Mouse (Mus musculus) adrenal gland, adult 2 months (tissue): ENCODE measurements around the gene Afdn. TPM values are rescaled to one million over a fixed set of nuclear protein-coding genes. Genes with fewer than 3 reads are reported as not detected.
"Not testable (repeated sequence)": the region's sequence is repeated elsewhere in the genome, so short reads cannot be mapped to it uniquely, and the experiment has no call there.

Experiments used
- DNase-seq: peaks from one replicate; pipeline ENCODE4 v3.0.0; 2021
- polyA plus RNA-seq: library from polyadenylated mRNA; depleted of rRNA; stranded (reverse); fragments of >200 nt; gene quantifications from 2 replicates; pipeline ENCODE4 v1.2.3, GENCODE M21; 2012
- total RNA-seq, 2 experiments: library from RNA; stranded (reverse); gene quantifications; 2 replicates each; pipeline ENCODE4 v1.2.3; 2021

The Afdn gene
- total and polyA plus RNA-seq, 3 experiments: 18.9 to 84.8 (median 67.6) TPM

DNA sequence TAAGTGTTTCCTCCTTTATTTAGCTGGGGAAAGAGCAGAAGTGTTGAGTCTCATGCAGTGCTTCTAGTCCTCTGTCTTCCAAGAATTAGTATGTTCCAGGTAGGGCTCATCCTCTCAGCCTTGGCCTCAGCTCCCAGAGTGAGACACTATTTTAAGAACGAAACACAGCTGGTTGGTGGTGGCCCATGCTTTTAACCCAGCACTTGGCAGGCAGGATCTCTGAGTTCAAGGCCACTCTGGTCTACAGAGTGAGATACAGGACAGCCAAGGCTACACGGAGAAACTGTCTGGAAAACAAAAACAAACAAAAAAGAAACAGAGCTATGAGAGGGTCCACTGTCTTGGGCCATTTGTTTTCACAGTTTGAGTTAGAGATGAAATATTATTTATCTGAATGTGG, 17.3 kb downstream of the Afdn start:
- DNase-seq: peak; percentile 36

DNA sequence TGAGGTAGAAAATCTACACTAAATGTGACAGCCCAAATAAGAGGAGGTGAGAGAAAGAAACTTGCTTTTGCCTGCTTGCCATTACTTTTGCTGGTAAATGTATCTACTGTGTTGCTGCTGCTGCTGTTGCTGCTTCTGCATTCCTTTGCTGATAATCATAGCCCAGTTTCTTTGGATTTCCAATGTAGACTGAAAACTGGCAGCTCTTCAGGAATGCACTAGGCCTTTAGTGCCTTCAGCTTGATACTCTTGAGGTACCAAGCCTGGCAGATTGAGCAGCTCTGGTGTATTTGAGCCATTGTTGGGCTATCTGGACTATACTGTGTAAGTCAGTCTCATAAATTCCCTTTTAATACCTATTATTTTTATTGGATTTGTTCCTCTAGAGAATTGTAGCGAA, 18.5 kb downstream of the Afdn start:
- no peak for DNase-seq

DNA sequence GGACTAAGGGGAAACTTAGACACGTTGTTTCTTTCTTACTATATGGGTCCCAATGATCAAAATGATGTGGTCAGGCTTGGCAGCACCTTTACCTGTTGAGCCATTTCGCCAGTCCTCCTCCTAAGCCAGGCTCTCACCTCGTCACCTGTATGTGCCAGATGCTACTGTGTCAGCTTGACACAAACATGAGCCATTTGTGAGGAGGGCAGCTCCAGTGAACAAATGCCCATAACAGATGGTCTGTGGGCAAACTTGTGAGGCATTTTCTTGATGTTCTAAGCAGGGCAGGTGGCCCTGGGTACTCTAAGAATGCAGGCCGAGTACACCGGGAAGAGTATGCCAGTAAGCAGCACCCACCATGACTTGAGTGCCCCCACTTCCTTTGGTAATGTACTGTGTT, 21.6 kb downstream of the Afdn start:
- no peak for DNase-seq

DNA sequence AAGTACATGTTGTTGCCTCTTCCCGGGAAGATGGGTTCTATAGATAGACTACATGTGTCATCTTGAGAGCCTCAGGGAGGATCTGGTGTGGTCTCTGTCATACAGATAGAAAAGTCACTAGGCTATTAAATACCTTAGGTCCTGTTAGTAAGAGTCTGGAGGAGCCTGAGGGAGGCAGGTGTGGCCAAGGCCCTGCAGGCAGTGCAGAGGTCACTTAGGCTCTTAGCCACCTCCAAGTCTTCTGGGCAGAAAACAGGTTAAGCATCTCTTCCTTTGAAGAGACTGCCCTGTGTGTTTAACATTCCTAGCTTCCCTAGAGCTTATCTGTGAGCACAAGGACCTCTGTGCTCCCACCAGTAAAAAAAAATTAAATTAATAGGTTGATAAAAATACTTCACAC, 23.1 kb downstream of the Afdn start:
- no peak for DNase-seq

DNA sequence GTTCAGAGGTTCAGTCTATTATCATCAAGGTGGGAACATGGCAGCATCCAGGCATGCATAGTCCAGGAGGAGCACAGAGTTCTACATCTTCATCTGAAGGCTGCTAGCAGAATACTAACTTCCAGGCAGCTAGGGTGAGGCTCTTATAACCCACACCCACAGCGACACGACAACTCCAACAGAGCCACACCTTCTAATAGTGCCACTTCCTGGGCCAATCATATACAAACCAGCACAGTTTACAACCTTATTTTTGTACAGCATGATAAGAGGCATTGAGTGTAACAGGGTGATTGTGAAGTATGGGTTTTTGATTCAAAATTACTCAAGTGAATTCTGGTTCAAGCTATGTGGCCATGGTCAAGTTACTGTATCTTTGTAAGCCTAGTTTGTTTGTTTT, 29.7 kb downstream of the Afdn start:
- not testable (repeated sequence) for DNase-seq

DNA sequence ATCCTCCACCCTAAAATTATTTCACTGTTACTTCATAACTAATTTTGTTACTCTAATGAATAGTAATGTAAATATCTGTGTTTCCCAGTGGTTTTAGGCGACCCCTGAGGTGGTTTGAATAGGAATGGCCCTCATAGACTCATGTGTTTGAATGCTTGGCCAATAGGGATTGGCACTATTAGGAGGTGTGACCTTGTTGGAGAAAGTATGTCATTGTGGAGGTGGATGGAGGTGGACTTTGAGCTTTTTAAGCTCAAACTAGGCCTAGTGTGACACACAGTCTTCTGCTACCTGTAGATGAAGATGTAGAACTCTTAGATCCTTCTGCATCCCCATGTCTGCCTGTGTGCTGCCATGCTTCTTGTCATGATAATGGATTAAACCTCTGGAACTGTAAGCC, 37.4 kb downstream of the Afdn start:
- no peak for DNase-seq

DNA sequence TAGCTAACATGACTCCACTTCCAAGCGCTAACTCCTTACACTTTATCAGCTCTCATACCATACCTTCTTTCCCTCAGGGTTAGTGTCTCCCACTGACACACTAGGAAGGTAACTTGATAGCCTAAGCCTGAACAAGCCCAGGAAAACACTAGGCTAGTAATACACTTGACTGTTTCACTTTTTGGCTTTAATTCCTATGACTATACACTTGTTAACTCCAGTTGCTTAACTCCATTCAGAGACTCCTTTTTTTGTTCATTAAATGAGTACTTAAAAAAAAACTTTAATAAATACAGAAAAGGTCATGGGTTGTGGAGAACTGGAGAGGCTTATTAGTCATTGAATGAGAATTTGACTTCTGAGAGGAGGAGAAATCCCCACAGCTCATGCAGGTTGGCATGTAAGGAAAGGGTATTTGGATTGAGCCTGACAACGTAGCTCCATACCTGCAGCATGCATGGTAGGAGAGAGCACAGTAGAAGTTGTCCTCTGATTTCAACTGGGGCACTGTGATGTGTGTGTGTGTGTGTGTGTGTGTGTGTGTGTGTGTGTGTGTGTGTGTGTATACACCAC, 42.6 kb downstream of the Afdn start:
- DNase-seq: peak; percentile 18

DNA sequence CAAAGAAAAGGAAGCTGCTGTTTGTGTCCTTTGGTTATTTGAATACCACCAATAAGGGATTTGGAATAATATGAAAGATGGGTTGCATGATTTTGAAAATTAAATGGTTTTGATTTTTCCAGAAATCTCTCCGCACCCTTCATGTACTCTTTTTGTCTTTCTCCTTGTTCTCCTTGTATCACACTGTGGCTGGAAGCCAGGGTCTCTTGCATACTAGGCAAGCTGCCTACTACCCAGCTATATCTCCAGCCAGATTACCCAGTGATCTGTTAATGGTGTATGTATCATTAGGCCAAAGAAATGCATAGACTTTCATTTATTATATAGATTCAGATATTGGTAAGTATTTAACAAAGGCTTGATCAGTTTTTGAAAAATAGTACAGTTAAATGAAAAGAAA, 45.7 kb downstream of the Afdn start:
- no peak for DNase-seq

DNA sequence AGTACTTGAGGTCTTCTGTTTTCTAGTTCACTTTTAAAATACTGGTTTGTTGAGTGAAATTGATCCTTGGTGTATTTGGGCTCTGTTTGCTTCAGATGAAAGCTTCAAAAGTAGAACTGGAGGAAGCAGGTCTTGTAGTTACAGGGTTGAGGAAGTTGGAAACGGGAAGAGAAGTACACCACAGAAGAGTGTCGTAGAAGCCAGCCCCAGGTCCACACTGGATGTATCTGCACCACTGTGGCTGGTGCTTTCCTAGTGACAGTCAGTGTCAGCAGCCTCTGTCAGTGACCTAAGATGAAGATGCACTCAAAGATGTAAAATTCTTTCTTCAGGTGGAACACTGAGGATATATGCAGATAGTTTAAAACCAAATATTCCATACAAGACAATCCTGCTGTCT, 57.5 kb downstream of the Afdn start:
- no peak for DNase-seq

DNA sequence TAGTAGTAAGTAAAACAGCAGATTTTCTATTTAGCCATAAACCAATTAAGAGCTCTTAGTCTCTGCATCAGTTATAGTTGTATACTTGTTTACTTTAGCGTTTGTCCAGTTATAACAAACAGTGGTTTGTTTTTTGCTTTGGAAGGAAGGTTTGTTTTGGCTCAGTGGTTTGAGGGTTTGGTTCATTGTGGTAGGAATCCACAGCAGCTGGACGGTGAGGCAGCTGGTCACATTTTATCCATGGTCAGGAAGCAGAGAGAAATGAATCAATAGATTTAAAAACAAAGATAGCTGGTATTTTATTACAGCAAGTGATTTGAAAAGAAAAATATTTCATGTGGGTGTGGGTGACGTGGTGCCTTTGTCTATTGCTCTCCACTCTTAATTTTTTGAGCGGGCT, 59.0 kb downstream of the Afdn start:
- no peak for DNase-seq

DNA sequence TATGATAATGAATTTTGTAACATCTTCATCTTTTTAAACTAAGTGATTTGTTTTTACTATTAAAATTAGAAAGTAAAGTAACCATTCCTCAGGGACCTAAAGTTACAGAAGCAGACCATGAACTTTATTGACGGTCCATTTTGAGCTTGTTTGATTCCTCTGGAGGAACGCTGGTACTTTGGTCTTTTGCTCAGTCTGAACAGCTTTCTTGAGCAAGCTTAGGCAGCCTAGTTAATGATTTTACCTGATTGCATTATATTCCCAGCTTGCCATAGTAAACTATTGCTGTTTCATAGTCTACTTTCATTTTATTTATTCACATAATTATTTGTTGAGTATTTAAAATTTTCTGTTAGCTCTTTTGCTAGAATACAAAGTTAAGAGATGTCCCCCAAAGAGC, 60.3 kb downstream of the Afdn start:
- no peak for DNase-seq

DNA sequence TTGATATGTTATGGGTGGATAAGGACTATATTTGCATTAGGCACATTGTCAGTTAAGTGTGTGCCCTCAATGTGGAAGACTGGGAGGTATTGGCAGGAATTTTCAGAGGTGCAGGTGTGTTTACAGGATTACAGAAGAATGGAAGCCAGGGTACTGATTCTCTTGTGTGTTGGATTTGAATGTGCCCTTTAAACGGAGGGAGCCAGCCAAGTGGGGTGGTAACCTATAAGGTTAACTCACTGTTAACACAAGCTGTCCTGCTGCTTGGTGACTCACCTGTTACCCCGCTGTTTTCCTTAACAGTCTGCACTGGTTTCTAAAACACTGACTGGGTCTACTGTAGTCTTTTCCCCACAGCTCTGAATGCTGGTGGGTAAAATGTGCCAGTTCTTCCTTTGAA, 65.1 kb downstream of the Afdn start:
- DNase-seq: no peak

DNA sequence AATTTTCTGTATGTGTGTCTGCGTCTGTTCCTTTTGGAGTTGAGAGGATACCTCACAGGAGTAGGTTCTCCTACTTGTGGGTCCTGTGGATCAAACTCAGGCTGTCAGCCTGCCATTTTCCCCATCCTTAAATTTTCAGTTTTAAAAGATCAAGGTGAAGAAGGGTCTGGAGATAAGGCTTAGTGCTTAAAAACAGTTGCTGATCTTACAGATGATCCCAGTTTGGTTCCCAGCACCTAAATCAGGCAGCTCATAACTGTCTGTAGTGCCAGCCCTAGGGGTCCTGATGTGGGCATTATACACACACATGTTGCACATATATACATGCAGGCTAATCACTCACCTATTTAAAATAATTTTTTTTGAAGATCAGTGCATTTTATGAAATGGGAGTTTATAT, 69.9 kb downstream of the Afdn start:
- DNase-seq: no peak

DNA sequence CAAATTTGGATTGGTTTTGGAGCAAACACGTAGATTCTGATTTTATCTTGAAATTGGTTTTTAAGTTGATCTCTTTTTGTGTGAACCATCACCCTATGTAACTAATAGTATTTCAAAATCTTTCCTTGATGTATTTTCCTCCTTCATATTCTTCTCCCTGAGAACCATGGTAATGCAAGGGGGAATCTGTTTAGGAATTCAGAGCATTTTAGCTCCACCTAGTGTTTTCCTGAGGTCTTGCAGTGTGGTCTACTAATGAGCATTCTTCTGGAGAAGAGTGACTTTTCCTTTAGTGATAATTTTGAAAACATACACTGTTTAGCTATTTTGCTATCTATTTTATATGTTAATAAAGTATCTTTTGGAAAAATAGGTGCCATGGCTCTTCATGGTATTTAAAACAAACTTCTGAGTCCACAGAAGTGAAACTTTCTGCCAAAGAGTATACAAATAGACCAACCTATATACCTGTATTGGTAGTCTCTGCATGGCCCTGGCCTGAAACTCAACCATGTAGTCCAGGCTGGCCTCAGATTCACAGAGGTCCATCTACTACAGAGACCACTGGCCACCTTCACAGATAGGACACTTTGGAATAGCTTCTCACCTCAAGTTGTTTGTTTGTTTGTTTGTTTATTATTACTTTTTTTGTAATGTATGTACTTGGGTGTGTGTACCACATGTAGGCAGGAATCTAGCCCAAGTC, 70.5 kb downstream of the Afdn start:
- DNase-seq: peak; percentile 19

DNA sequence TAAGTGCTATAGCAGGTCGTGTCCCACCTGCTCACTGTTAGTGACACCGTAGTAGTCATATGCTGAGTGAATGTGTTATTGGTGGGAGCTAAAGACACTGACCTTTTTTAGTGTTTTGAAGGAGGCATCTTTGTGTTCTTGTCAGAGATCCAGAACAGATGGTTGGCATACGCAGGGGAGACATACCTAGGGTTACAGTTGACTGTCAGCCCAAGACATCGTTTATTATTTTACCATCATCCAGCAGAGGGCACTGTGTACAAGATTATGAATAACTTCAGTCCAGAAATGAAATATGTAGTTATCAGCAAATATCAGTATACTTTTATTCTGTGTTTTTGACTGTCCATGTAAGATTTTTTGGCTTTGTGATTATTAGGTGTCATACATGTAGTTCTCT, 75.5 kb downstream of the Afdn start:
- no peak for DNase-seq

DNA sequence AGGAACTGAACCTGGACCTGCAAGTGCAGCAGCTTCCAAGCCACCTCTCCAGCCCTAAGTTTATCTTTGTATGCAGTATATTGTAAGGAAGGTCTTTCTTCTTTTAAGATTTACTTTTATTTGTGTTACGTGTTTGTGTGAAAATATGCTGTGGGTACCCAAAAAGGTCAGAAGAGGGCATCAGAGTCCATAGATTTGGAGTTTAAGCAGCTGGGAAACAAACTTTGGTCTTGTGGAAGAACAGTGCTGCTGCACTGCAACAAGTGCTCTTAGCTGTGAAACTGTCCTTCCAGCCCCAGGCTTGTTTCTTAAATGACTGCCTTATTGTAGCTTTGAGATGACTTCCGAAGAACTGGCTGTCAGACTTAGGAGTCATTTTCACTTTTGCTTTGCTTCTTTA, 89.8 kb downstream of the Afdn start:
- DNase-seq: no peak

DNA sequence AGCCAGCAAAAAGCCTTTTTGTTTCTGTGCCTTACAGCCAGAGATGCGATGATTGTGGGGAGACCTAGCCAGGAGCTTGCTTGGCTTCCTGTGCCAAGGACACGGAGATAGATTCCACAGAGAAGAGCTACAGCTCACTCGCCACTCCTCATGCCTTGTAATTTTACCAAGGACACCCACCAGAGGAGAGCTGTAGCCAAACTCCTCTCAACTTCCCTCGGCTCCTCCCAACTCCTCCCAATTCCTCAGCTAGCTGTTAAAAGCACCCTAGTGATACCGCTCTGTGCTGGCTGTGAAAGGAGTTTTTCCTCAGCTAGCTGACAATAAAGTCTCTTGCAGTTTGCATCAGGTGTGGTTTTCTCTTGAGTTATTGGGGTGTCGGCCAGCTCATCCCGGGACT, 93.5 kb downstream of the Afdn start:
- not testable (repeated sequence) for DNase-seq

DNA sequence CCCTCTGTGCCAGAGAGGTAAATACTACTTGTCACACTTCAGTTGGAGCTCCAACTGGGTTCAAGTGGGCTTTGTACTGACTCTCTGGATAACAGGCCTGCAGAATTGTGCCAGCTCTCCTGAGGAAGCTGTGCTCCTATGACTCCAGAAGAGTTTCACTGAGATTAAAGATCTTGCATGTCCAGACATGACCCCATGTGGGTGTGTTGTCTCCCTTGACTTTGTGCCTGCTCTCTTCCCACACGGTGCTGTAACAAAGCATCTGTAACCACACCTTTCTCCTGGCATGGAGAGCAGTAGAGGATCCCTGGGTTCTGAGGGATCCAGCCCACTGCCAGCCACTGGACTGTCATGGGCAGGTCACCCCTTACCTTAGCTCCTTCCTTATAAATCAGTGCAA, 95.1 kb downstream of the Afdn start:
- DNase-seq: no peak

DNA sequence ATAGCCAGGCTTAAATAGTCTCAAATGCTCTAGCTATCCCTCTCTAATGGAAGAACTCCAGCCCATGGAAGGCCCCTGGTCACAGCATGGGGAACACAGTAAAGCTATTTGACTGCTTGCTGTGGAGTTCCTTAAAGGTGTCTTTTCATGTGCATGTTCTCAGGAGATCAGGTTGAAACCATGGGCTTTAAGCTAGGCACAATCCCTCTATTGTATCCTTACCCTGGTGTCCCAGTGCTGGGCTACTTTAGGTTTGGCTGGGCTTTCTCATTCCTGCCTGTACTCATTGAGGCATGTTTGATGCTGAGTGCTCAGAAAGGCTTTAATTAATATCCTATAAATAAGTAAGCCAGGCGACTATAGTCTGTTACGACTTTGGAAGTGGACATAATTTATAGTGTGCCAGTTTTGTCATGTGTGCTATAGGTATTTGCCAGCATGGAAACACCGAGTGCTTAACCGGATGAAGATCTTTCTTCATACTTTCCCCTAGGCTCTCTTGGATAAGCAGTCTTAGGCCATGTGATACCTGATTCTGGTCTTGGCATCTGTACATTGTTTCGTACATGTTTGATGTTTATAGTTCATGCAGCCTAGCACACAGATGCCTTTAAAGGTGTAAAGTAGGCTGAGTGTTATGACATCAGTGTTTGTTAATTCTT, 96.2 kb downstream of the Afdn start:
- no peak for DNase-seq

DNA sequence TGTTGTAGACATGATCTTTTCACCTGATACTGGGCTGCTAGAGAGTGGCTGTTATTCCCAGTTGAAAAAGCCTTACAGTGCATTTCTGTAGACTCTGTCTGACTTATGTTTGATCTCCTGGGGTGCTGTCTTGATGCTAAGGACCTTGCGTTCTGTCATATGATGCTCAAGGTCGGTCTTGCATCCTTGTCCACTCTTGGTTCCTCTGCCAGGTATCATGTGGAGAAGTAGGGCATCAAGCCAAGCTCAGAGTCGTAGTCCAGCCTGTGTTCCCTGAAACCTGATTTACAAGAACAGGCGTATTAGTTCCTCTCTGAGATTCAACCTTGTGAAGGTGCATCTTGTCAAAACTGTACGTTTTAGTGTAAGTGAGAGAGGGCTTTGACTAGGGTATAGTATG, 105.0 kb downstream of the Afdn start:
- no peak for DNase-seq

DNA sequence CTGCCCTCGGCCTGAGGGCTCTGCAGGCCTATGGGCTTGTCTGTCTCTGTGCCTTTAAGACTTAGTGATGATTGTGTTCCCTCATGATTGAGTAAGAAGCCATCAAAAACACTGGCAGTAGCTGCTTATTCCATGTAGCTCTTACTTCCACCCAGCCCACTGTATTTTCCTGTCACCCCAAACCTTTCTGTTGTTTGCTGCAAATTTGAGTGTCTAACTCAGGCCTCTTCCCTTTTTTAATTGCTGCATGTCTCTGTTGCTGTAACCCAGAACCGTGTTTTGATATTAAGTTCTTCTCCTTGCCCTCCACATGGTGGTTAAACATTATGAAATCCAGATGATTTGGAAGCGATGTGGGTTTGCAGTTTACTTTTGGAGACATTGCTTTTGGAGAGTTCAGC, 106.6 kb downstream of the Afdn start:
- no peak for DNase-seq

DNA sequence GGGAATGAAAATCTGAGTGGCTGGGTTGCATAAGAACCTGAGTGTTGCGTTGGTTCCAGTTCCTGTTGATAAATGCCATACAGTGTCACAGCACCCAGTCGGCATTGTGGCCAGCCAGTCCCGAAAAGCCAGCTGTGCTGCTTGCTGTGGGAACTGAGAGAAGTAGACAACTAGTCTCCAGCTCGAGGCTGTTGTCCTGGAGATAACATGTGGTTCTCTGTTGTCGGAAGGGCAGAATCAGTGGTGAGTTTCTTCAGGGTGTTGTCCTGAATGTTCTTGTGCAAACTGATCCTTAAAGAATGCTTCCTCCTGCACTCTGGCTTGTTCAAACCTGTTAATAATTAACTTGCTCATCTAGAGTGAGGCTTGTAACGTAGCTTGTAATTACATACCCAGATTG, 107.1 kb downstream of the Afdn start:
- peak; percentile 29 for DNase-seq

DNA sequence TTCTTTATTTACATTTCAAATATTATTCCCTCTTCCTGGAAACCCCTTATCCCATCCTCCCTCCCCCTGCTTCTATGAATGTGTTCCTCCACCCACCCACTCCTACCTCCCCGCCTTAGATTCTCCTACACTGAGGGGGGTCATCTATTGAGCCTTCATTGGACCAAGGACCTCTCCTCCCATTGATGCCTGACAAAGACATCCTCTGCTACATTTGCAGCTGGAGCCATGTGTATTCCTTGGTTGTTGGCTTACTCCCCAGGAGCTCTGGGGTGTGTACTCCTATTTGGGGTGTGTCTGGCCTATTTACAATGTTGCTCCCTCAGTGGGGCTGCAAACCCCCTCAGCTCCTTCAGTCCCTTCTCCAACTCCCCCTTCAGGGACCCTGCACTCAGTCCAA, 109.9 kb downstream of the Afdn start:
- no peak for DNase-seq

DNA sequence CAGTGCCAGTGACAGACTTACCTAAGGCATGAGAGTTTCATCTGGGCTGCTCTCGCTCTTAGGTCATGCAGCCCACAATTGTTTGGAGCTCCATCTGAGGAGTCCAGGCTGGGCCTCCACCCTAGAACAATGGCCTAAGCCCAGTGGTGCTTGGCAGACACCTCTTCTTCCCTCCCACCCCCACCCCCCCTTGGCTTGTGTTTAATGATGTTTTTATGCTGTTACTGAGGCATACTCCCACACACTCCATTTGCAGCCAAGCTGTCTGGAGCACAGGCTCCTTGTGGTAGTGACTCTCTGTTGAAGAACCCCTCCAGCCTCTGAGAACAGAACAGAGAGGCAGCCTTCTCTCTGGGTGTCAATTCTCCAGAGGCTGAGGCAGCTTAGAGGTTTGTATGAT, 113.9 kb downstream of the Afdn start:
- DNase-seq: no peak
